ENCODE assay signal across 20 mouse cellular contexts in genomic region chr3:17325821-17326220, GRCm38 (mm10).
DNase-seq lines count a peak whose midpoint lies in the region; ATAC-seq and TF ChIP-seq lines count a peak whose summit lies in the region.
"Had no signal": no experiment of that assay in that cellular context is flagged by ENCODE, and none has a peak within 500 bp of the region (broad histone marks: within the 10 kb centered on the region; RNA-seq: fewer than 3 reads in every experiment).

No protein-coding gene starts in this region.

- no peak for DNase-seq in midbrain, embryonic 11.5 days (ENCODE audit: low spot score, missing footprints)
- peak; percentile 22 for DNase-seq in forebrain, postnatal 0 days
- DNase-seq in hindbrain, postnatal 0 days (ENCODE audit: low spot score), result no peak
- no peak for DNase-seq in ovary, postnatal 14 days (ENCODE audit: low spot score)
- no peak for DNase-seq in heart, postnatal 25 days (ENCODE audit: low spot score)
- DNase-seq: adrenal gland, adult 2 months; cerebellum, postnatal 10 days; gastrocnemius, postnatal 14 days; heart, adult 2 months; heart, postnatal 4 days; liver, embryonic 13.5 days; lung, embryonic 14.5 days; lung, postnatal 36 days; right cerebral cortex, postnatal 25 days had no signal

- no peak for TF ChIP-seq CTCF in forebrain, postnatal 0 days (IDR thresholded peaks at IDR 0.05; ENCODE audit: low read depth)
- no peak for TF ChIP-seq CTCF in hindbrain, postnatal 0 days (IDR thresholded peaks at IDR 0.05; ENCODE audit: low read depth)

- peaks cover 75% of the 10 kb centered on the region for H3K4me1 ChIP-seq in midbrain, embryonic 13.5 days (replicated peaks)
- H3K4me1 ChIP-seq in midbrain, embryonic 11.5 days (ENCODE audit: control insufficient read depth, insufficient read depth, low read length), result peaks cover 31% of the 10 kb centered on the region
- H3K4me1 ChIP-seq in forebrain, postnatal 0 days (ENCODE audit: insufficient read depth), result no peaks in the 10 kb centered on the region
- no peaks in the 10 kb centered on the region for H3K4me1 ChIP-seq in hindbrain, postnatal 0 days (ENCODE audit: insufficient read depth, low read length)
- H3K4me1 ChIP-seq in neural tube, embryonic 15.5 days, result peaks cover 5% of the 10 kb centered on the region
- H3K4me1 ChIP-seq: embryonic facial prominence, embryonic 13.5 days; limb, embryonic 13.5 days; liver, embryonic 13.5 days had no signal

- intact Hi-C loops in heart, postnatal 25 days (cut with DNase I), result no loop called here

- peak overlapping the region; percentile 8; the same call in 1 of the 2 replicates for H3K4me3 ChIP-seq in midbrain, embryonic 13.5 days (replicated peaks)
- no peak overlapping the region for H3K4me3 ChIP-seq in midbrain, embryonic 11.5 days (ENCODE audit: low read depth, low read length)
- H3K4me3 ChIP-seq in forebrain, postnatal 0 days (ENCODE audit: low read depth, low read length), result no peak overlapping the region
- no peak overlapping the region for H3K4me3 ChIP-seq in hindbrain, postnatal 0 days (ENCODE audit: low read length)
- H3K4me3 ChIP-seq in neural tube, embryonic 15.5 days (replicated peaks), result no peak overlapping the region
- H3K4me3 ChIP-seq: embryonic facial prominence, embryonic 13.5 days; heart, adult 2 months; limb, embryonic 13.5 days; liver, embryonic 13.5 days had no signal

- ATAC-seq in midbrain, embryonic 13.5 days, result peak; percentile 7; the same call in 1 of the 2 replicates
- no peak for ATAC-seq in midbrain, embryonic 11.5 days (ENCODE audit: low FRiP score)
- 0 out of 2 replicates have a peak, but pooled peaks have one; percentile 19 for ATAC-seq in forebrain, postnatal 0 days
- ATAC-seq in hindbrain, postnatal 0 days, result no peak
- ATAC-seq in neural tube, embryonic 15.5 days (ENCODE audit: low FRiP score), result no peak
- ATAC-seq: intestine, postnatal 0 days had no signal

- H3K9ac ChIP-seq in midbrain, embryonic 13.5 days (replicated peaks), result peak overlapping the region; percentile 62
- H3K9ac ChIP-seq in midbrain, embryonic 11.5 days (ENCODE audit: low read length), result no peak overlapping the region
- H3K9ac ChIP-seq in forebrain, postnatal 0 days, result 0 out of 2 replicates have a peak overlapping the region, but pooled peaks have one; percentile 6
- H3K9ac ChIP-seq in hindbrain, postnatal 0 days (replicated peaks; ENCODE audit: low read length), result peak overlapping the region; percentile 37; the same call in 1 of the 2 replicates
- H3K9ac ChIP-seq in neural tube, embryonic 15.5 days (replicated peaks), result peak overlapping the region; percentile 33; the same call in 1 of the 2 replicates
- H3K9ac ChIP-seq: embryonic facial prominence, embryonic 13.5 days; limb, embryonic 13.5 days; liver, embryonic 13.5 days; lung, embryonic 14.5 days had no signal

- H3K27ac ChIP-seq in midbrain, embryonic 13.5 days, result peak overlapping the region; percentile 92
- no peak overlapping the region for H3K27ac ChIP-seq in midbrain, embryonic 11.5 days (ENCODE audit: low read depth, low read length)
- peak overlapping the region; percentile 72 for H3K27ac ChIP-seq in forebrain, postnatal 0 days (ENCODE audit: low read depth, low read length)
- H3K27ac ChIP-seq in hindbrain, postnatal 0 days, result peak overlapping the region; percentile 70
- peak overlapping the region; percentile 89 for H3K27ac ChIP-seq in neural tube, embryonic 15.5 days (replicated peaks)
- H3K27ac ChIP-seq: embryonic facial prominence, embryonic 13.5 days; heart, adult 2 months; limb, embryonic 13.5 days; liver, embryonic 13.5 days; stomach, postnatal 0 days had no signal

- WGBS in midbrain, embryonic 13.5 days, result 34% methylated on average over 2 of the region's 2 CpGs
- 68% methylated on average over 2 of the region's 2 CpGs for WGBS in midbrain, embryonic 11.5 days
- WGBS in forebrain, postnatal 0 days, result 38% methylated on average over 2 of the region's 2 CpGs
- 49% methylated on average over 2 of the region's 2 CpGs for WGBS in hindbrain, postnatal 0 days
- 43% methylated on average over 2 of the region's 2 CpGs for WGBS in neural tube, embryonic 15.5 days

- H3K9me3 ChIP-seq in midbrain, embryonic 13.5 days, result no peaks in the 10 kb centered on the region
- H3K9me3 ChIP-seq in midbrain, embryonic 11.5 days (ENCODE audit: control insufficient read depth, low read length), result no peaks in the 10 kb centered on the region
- no peaks in the 10 kb centered on the region for H3K9me3 ChIP-seq in forebrain, postnatal 0 days (ENCODE audit: low read length)
- no peaks in the 10 kb centered on the region for H3K9me3 ChIP-seq in hindbrain, postnatal 0 days (ENCODE audit: low read length)
- H3K9me3 ChIP-seq in neural tube, embryonic 15.5 days (replicated peaks), result no peaks in the 10 kb centered on the region
- H3K9me3 ChIP-seq: embryonic facial prominence, embryonic 13.5 days; limb, embryonic 13.5 days; liver, embryonic 13.5 days had no signal

- peak overlapping the region; percentile 42 for H3K4me2 ChIP-seq in midbrain, embryonic 13.5 days (replicated peaks)
- H3K4me2 ChIP-seq in midbrain, embryonic 11.5 days, result no peak overlapping the region
- peak overlapping the region; percentile 9; the same call in 1 of the 2 replicates for H3K4me2 ChIP-seq in forebrain, postnatal 0 days (ENCODE audit: low read depth)
- peak overlapping the region; percentile 29 for H3K4me2 ChIP-seq in hindbrain, postnatal 0 days (ENCODE audit: low read depth, low read length)
- peak overlapping the region; percentile 41 for H3K4me2 ChIP-seq in neural tube, embryonic 15.5 days
- H3K4me2 ChIP-seq: embryonic facial prominence, embryonic 13.5 days; limb, embryonic 13.5 days; liver, embryonic 13.5 days; lung, embryonic 14.5 days had no signal

- H3K36me3 ChIP-seq in midbrain, embryonic 13.5 days, result no peaks in the 10 kb centered on the region
- no peaks in the 10 kb centered on the region for H3K36me3 ChIP-seq in midbrain, embryonic 11.5 days (ENCODE audit: control insufficient read depth, insufficient read depth, low read length)
- H3K36me3 ChIP-seq in forebrain, postnatal 0 days (ENCODE audit: insufficient read depth), result no peaks in the 10 kb centered on the region
- H3K36me3 ChIP-seq in hindbrain, postnatal 0 days (ENCODE audit: insufficient read depth, low read length), result no peaks in the 10 kb centered on the region
- no peaks in the 10 kb centered on the region for H3K36me3 ChIP-seq in neural tube, embryonic 15.5 days
- H3K36me3 ChIP-seq: embryonic facial prominence, embryonic 13.5 days; limb, embryonic 13.5 days; liver, embryonic 13.5 days had no signal

- no peaks in the 10 kb centered on the region for H3K27me3 ChIP-seq in midbrain, embryonic 13.5 days
- H3K27me3 ChIP-seq in midbrain, embryonic 11.5 days (ENCODE audit: control insufficient read depth, insufficient read depth, low read length), result no peaks in the 10 kb centered on the region
- H3K27me3 ChIP-seq in forebrain, postnatal 0 days (ENCODE audit: insufficient read depth, low read length), result no peaks in the 10 kb centered on the region
- H3K27me3 ChIP-seq in hindbrain, postnatal 0 days (ENCODE audit: insufficient read depth, low read length), result no peaks in the 10 kb centered on the region
- H3K27me3 ChIP-seq in neural tube, embryonic 15.5 days (replicated peaks), result no peaks in the 10 kb centered on the region
- H3K27me3 ChIP-seq: embryonic facial prominence, embryonic 13.5 days; limb, embryonic 13.5 days; liver, embryonic 13.5 days had no signal

Comparison
In these comparisons a context has a peak if more than half of its experiments do, and no peak if none do; other contexts are left out.
1. ATAC-seq: peak in midbrain, embryonic 13.5 days (single experiment) and forebrain, postnatal 0 days (single experiment); none in midbrain, embryonic 11.5 days (single experiment), hindbrain, postnatal 0 days (single experiment) and neural tube, embryonic 15.5 days (single experiment).